ENCODE assay signal across 8 mouse cellular contexts in the genomic region with DNA sequence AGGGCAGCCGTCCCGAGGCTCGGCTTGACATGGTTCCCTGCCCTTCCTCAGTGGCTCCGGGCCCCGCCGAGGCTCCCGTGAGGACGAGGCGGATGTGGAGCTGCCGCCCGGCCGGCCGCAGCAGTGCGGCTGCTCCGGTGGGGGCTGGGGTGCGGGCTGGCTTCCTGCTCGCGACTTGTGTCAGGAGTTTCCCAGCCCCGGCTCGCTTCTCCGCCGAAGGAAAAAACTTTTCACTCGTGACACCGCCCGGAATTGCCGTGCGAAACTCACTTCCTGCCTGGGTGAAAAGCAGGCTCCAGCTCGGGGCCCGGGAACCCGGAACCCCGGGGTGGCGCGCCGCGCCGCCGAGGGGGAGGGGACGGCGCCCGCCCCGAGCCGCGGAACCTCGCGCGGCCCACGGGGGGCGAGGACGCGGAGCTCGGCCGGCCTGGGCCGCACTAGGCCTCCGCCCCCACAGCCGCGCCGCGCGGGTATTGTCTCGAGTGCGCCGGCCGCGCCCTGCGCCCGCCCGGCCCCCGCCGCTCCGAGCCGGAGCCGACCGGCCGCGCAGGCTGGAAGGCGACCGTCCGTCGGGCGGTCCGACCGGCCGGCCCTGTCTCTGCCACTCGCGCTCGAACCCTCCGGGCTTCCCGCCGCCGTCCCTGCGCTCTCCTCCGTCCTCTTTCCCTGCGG. TPM values are rescaled to one million over a fixed set of nuclear protein-coding genes. Genes with fewer than 3 reads are reported as not detected.
DNase-seq lines count a peak whose midpoint lies in the region; ATAC-seq lines count a peak whose summit lies in the region.

A gene (minus strand): TSS at position 254 of the 672 bp plus-strand sequence.

- peak within 1 kb of the TSS; percentile 84 for H3K4me2 ChIP-seq in hindbrain, embryonic 13.5 days

- ATAC-seq in hindbrain, embryonic 13.5 days (ENCODE audit: low FRiP score) = peak; percentile 84

- WGBS in hindbrain, embryonic 13.5 days = under 1% methylated on average over 81 of the region's 93 CpGs

- H3K4me3 ChIP-seq in hindbrain, embryonic 13.5 days = peak within 1 kb of the TSS; percentile 86

- H3K27me3 ChIP-seq in hindbrain, embryonic 13.5 days = 0 out of 2 replicates have a peak, but pooled peaks cover 5% of the 10 kb centered on the region

- peak within 1 kb of the TSS; percentile 100 for H3K27ac ChIP-seq in hindbrain, embryonic 13.5 days

- no peaks in the 10 kb centered on the region for H3K9me3 ChIP-seq in hindbrain, embryonic 13.5 days

- peak; percentile 71 for DNase-seq in NIH3T3 (ENCODE audit: low read depth)
- peak; percentile 54 to 59 for DNase-seq in cerebellum, postnatal 25 days
- DNase-seq in frontal cortex, postnatal 25 days (ENCODE audit: low spot score in 2 of 2) = peak; percentile 48 to 54
- DNase-seq in left cerebral cortex, adult 11 months (ENCODE audit: low spot score) = peak; percentile 34
- DNase-seq in lung, postnatal 36 days = peak; percentile 91
- peak; percentile 75 for DNase-seq in retina, postnatal 1 day
- DNase-seq in urinary bladder, adult 18-20 months (ENCODE audit: low spot score in 2 of 2) = peak; percentile 80 to 83

- peak within 1 kb of the TSS; percentile 98 for H3K9ac ChIP-seq in hindbrain, embryonic 13.5 days

- peaks cover 29% of the 10 kb centered on the region for H3K4me1 ChIP-seq in hindbrain, embryonic 13.5 days (replicated peaks)

- no peaks in the 10 kb centered on the region for H3K36me3 ChIP-seq in hindbrain, embryonic 13.5 days

RNA-seq across cellular contexts. Expression of the gene that starts here (rescaled TPM):
- 10.6 and 11.2 TPM in 2 replicates for polyA plus RNA-seq in hindbrain, embryonic 13.5 days (2015; fragmentation: Nextera tagmentation; extraction: Ambion mirVana)

Comparison
In these comparisons a context has a peak if more than half of its experiments do, and no peak if none do; other contexts are left out.
1. Peak in every context shown above with its lines: DNase-seq, ATAC-seq, H3K4me3 ChIP-seq and H3K27ac ChIP-seq.
2. DNase-seq: peak in every context shown above with its lines; median percentile 91 in lung, postnatal 36 days; 82 in urinary bladder, adult 18-20 months; 75 in retina, postnatal 1 day; 71 in NIH3T3; 56 in cerebellum, postnatal 25 days; 51 in frontal cortex, postnatal 25 days; 34 in left cerebral cortex, adult 11 months.